Mouse (Mus musculus): Measurements from ENCODE around the gene Rhobtb3.
A peak's percentile ranks its signal among the peaks of the same experiment; 100 is the strongest.
"Not testable (repeated sequence)": the region's sequence is repeated elsewhere in the genome, so short reads cannot be mapped to it uniquely, and the experiment has no call there.

Rhobtb3 gene

GRCm38 (mm10) chr13:75877907-75878306 lies 65.8 kb downstream of the Rhobtb3 start:
- Histone ChIP-seq H3K4me1 (replicated peaks; ENCODE audit: low read depth, low read length) (peaks cover 40% of the 10 kb centered on the region), H3K9me3 (ENCODE audit: low read length) (peaks cover 12% of the 10 kb centered on the region; the same call in 1 of the 2 replicates), H3K27me3 (ENCODE audit: insufficient read depth, low read length) (no peaks in the 10 kb centered on the region), H3K36me3 (ENCODE audit: insufficient read depth, low read length) (no peaks in the 10 kb centered on the region), H3K4me3 (replicated peaks; ENCODE audit: low read length) (no peak overlapping the region)
- TF ChIP-seq CTCF (conservative IDR thresholded peaks at IDR 0.05; ENCODE audit: low read length) (peak; percentile 47), POU5F1 (IDR thresholded peaks at IDR 0.05; ENCODE audit: borderline replicate concordance, low read length) (no peak), NANOG (IDR thresholded peaks at IDR 0.05; ENCODE audit: borderline replicate concordance, low read length) (no peak)

- Histone ChIP-seq H3K4me3 (replicated peaks; ENCODE audit: low read length) (no peak overlapping the region), H3K4me1 (replicated peaks; ENCODE audit: low read depth, low read length) (peaks cover 45% of the 10 kb centered on the region), H3K9me3 (ENCODE audit: low read length) (peaks cover 12% of the 10 kb centered on the region; the same call in 1 of the 2 replicates), H3K36me3 (ENCODE audit: insufficient read depth, low read length) (no peaks in the 10 kb centered on the region), H3K27me3 (ENCODE audit: insufficient read depth, low read length) (no peaks in the 10 kb centered on the region)
- TF ChIP-seq NANOG (IDR thresholded peaks at IDR 0.05; ENCODE audit: borderline replicate concordance, low read length) = no peak
Measured at GRCm38 (mm10) chr13:75876592-75876991, 67.1 kb downstream of the Rhobtb3 start.

- H3K4me3 ChIP-seq (replicated peaks; ENCODE audit: low read length); H3K36me3 ChIP-seq (ENCODE audit: insufficient read depth, low read length); H3K27me3 ChIP-seq (ENCODE audit: insufficient read depth, low read length): not testable (repeated sequence)
- H3K9me3 ChIP-seq (ENCODE audit: low read length) = peaks cover 12% of the 10 kb centered on the region; the same call in 1 of the 2 replicates
- H3K4me1 ChIP-seq (replicated peaks; ENCODE audit: low read depth, low read length) = peaks cover 45% of the 10 kb centered on the region
Measured at GRCm38 (mm10) chr13:75876188-75876587, 67.5 kb downstream of the Rhobtb3 start.

- H3K27me3 ChIP-seq (ENCODE audit: insufficient read depth, low read length) = no peaks in the 10 kb centered on the region
- H3K9me3 ChIP-seq (ENCODE audit: low read length) = 0 out of 2 replicates have a peak, but pooled peaks cover 4% of the 10 kb centered on the region
- peaks cover 45% of the 10 kb centered on the region for H3K4me1 ChIP-seq (replicated peaks; ENCODE audit: low read depth, low read length)
- TF ChIP-seq CTCF (conservative IDR thresholded peaks at IDR 0.05; ENCODE audit: low read length) = no peak
- no peak for TF ChIP-seq POU5F1 (IDR thresholded peaks at IDR 0.05; ENCODE audit: borderline replicate concordance, low read length)
- no peak for TF ChIP-seq NANOG (IDR thresholded peaks at IDR 0.05; ENCODE audit: borderline replicate concordance, low read length)
- no peaks in the 10 kb centered on the region for H3K36me3 ChIP-seq (ENCODE audit: insufficient read depth, low read length)
- H3K4me3 ChIP-seq (replicated peaks; ENCODE audit: low read length) = no peak overlapping the region
Measured at GRCm38 (mm10) chr13:75874608-75875376, 68.9 kb downstream of the Rhobtb3 start.

GRCm38 (mm10) chr13:75867876-75868275 lies 75.8 kb downstream of the Rhobtb3 start:
- Histone ChIP-seq H3K36me3 (ENCODE audit: insufficient read depth, low read length) (no peaks in the 10 kb centered on the region), H3K9me3 (ENCODE audit: low read length) (no peaks in the 10 kb centered on the region), H3K4me3 (replicated peaks; ENCODE audit: low read length) (no peak overlapping the region), H3K27me3 (ENCODE audit: insufficient read depth, low read length) (no peaks in the 10 kb centered on the region), H3K4me1 (replicated peaks; ENCODE audit: low read depth, low read length) (peaks cover 5% of the 10 kb centered on the region)
- TF ChIP-seq CTCF (conservative IDR thresholded peaks at IDR 0.05; ENCODE audit: low read length) = no peak
- no peak for TF ChIP-seq NANOG (IDR thresholded peaks at IDR 0.05; ENCODE audit: borderline replicate concordance, low read length)
- no peak for TF ChIP-seq POU5F1 (IDR thresholded peaks at IDR 0.05; ENCODE audit: borderline replicate concordance, low read length)

GRCm38 (mm10) chr13:75865486-75866184 lies 78.1 kb downstream of the Rhobtb3 start:
- Histone ChIP-seq H3K9me3 (ENCODE audit: low read length) (no peaks in the 10 kb centered on the region), H3K4me1 (replicated peaks; ENCODE audit: low read depth, low read length) (no peaks in the 10 kb centered on the region), H3K36me3 (ENCODE audit: insufficient read depth, low read length) (no peaks in the 10 kb centered on the region), H3K27me3 (ENCODE audit: insufficient read depth, low read length) (no peaks in the 10 kb centered on the region), H3K4me3 (replicated peaks; ENCODE audit: low read length) (no peak overlapping the region)
- TF ChIP-seq POU5F1 (IDR thresholded peaks at IDR 0.05; ENCODE audit: borderline replicate concordance, low read length) = no peak
- TF ChIP-seq CTCF (conservative IDR thresholded peaks at IDR 0.05; ENCODE audit: low read length) = no peak
- TF ChIP-seq NANOG (IDR thresholded peaks at IDR 0.05; ENCODE audit: borderline replicate concordance, low read length) = no peak

GRCm38 (mm10) chr13:75859264-75859844 lies 84.4 kb downstream of the Rhobtb3 start:
- Histone ChIP-seq H3K9me3 (ENCODE audit: low read length) (peaks cover 7% of the 10 kb centered on the region; the same call in 1 of the 2 replicates), H3K36me3 (ENCODE audit: insufficient read depth, low read length) (no peaks in the 10 kb centered on the region), H3K27me3 (ENCODE audit: insufficient read depth, low read length) (no peaks in the 10 kb centered on the region), H3K4me1 (replicated peaks; ENCODE audit: low read depth, low read length) (no peaks in the 10 kb centered on the region), H3K4me3 (replicated peaks; ENCODE audit: low read length) (no peak overlapping the region)
- TF ChIP-seq CTCF (conservative IDR thresholded peaks at IDR 0.05; ENCODE audit: low read length) = no peak

GRCm38 (mm10) chr13:75853118-75853517 lies 90.6 kb downstream of the Rhobtb3 start:
- H3K9me3 ChIP-seq (ENCODE audit: low read length) = peaks cover 7% of the 10 kb centered on the region; the same call in 1 of the 2 replicates
- no peaks in the 10 kb centered on the region for H3K4me1 ChIP-seq (replicated peaks; ENCODE audit: low read depth, low read length)
- H3K27me3 ChIP-seq (ENCODE audit: insufficient read depth, low read length) = no peaks in the 10 kb centered on the region
- H3K36me3 ChIP-seq (ENCODE audit: insufficient read depth, low read length) = peaks cover 12% of the 10 kb centered on the region; the same call in 1 of the 2 replicates
- H3K4me3 ChIP-seq (replicated peaks; ENCODE audit: low read length) = no peak overlapping the region
- TF ChIP-seq NANOG (IDR thresholded peaks at IDR 0.05; ENCODE audit: borderline replicate concordance, low read length) (no peak), CTCF (conservative IDR thresholded peaks at IDR 0.05; ENCODE audit: low read length) (no peak), POU5F1 (IDR thresholded peaks at IDR 0.05; ENCODE audit: borderline replicate concordance, low read length) (no peak)
